Mouse (Mus musculus): ENCODE measurements around the gene Hbp1. TPM values are rescaled to one million over a fixed set of nuclear protein-coding genes. Genes with fewer than 3 reads are reported as not detected.

Hbp1 gene
- polyA plus RNA-seq, 1 experiment from 2014 or later = 98.5 TPM

- H3K4me3 ChIP-seq = no peak overlapping the region
- H3K9me3 ChIP-seq = no peaks in the 10 kb centered on the region
- peak overlapping the region; percentile 77 for H3K27ac ChIP-seq (replicated peaks)
- ATAC-seq (ENCODE audit: low FRiP score, low read depth) = peak; percentile 27; the same call in 1 of the 2 replicates
- no peaks in the 10 kb centered on the region for H3K36me3 ChIP-seq
- no peaks in the 10 kb centered on the region for H3K27me3 ChIP-seq
- no peak overlapping the region for H3K9ac ChIP-seq (replicated peaks)
- H3K4me1 ChIP-seq = peaks cover 29% of the 10 kb centered on the region
- 13% methylated on average over 5 of the region's 5 CpGs for WGBS
- no peak overlapping the region for H3K4me2 ChIP-seq (replicated peaks)
Observed at GRCm38 (mm10) chr12:31896295-31896694, 54.0 kb downstream of the Hbp1 start.

- peak; percentile 87 for ATAC-seq (ENCODE audit: low FRiP score, low read depth)
- H3K36me3 ChIP-seq = no peaks in the 10 kb centered on the region
- H3K9ac ChIP-seq (replicated peaks) = no peak overlapping the region
- H3K4me1 ChIP-seq = peaks cover 29% of the 10 kb centered on the region
- H3K9me3 ChIP-seq = no peaks in the 10 kb centered on the region
- H3K4me3 ChIP-seq = no peak overlapping the region
- H3K27ac ChIP-seq (replicated peaks) = peak overlapping the region; percentile 77
- 6% methylated on average over 2 of the region's 2 CpGs for WGBS
- H3K27me3 ChIP-seq = no peaks in the 10 kb centered on the region
- H3K4me2 ChIP-seq (replicated peaks) = 0 out of 2 replicates have a peak overlapping the region, but pooled peaks have one; percentile 9
Observed at GRCm38 (mm10) chr12:31895888-31896287, 54.4 kb downstream of the Hbp1 start.

- Histone ChIP-seq H3K9ac (replicated peaks) (no peak overlapping the region), H3K4me3 (no peak overlapping the region), H3K27me3 (no peaks in the 10 kb centered on the region), H3K4me2 (replicated peaks) (no peak overlapping the region), H3K4me1 (peaks cover 29% of the 10 kb centered on the region), H3K9me3 (no peaks in the 10 kb centered on the region), H3K27ac (replicated peaks) (peak overlapping the region; percentile 77), H3K36me3 (no peaks in the 10 kb centered on the region)
- peak; percentile 63 for ATAC-seq (ENCODE audit: low FRiP score, low read depth)
- 20% methylated on average over 8 of the region's 8 CpGs for WGBS
Observed at GRCm38 (mm10) chr12:31895095-31895734, 55.1 kb downstream of the Hbp1 start.

- ATAC-seq (ENCODE audit: low FRiP score, low read depth) = no peak
- Histone ChIP-seq H3K36me3 (no peaks in the 10 kb centered on the region), H3K9ac (replicated peaks) (no peak overlapping the region), H3K27ac (replicated peaks) (no peak overlapping the region), H3K4me1 (peaks cover 29% of the 10 kb centered on the region), H3K27me3 (no peaks in the 10 kb centered on the region), H3K9me3 (no peaks in the 10 kb centered on the region), H3K4me2 (replicated peaks) (no peak overlapping the region), H3K4me3 (no peak overlapping the region)
- 93% methylated on average over 7 of the region's 7 CpGs for WGBS
Observed at GRCm38 (mm10) chr12:31892771-31893170, 57.6 kb downstream of the Hbp1 start.

GRCm38 (mm10) chr12:31892079-31892478, 58.3 kb downstream of the Hbp1 start:
- no peak for ATAC-seq (ENCODE audit: low FRiP score, low read depth)
- Histone ChIP-seq H3K4me1 (peaks cover 24% of the 10 kb centered on the region), H3K27ac (replicated peaks) (no peak overlapping the region)

GRCm38 (mm10) chr12:31890685-31891084, 59.6 kb downstream of the Hbp1 start:
- H3K4me2 ChIP-seq (replicated peaks) = no peak overlapping the region
- H3K9me3 ChIP-seq = no peaks in the 10 kb centered on the region
- H3K9ac ChIP-seq (replicated peaks) = no peak overlapping the region
- H3K4me3 ChIP-seq = no peak overlapping the region
- H3K27me3 ChIP-seq = no peaks in the 10 kb centered on the region
- WGBS = 64% methylated on average over 6 of the region's 6 CpGs
- H3K36me3 ChIP-seq = peaks cover 10% of the 10 kb centered on the region
- no peak overlapping the region for H3K27ac ChIP-seq (replicated peaks)
- peaks cover 10% of the 10 kb centered on the region for H3K4me1 ChIP-seq
- no peak for ATAC-seq (ENCODE audit: low FRiP score, low read depth)

More at GRCm38 (mm10) chr12:31892079-31892478, 58.3 kb downstream of the Hbp1 start:
- Histone ChIP-seq H3K36me3 (no peaks in the 10 kb centered on the region), H3K9me3 (no peaks in the 10 kb centered on the region), H3K27me3 (no peaks in the 10 kb centered on the region), H3K4me2 (replicated peaks) (no peak overlapping the region), H3K4me3 (no peak overlapping the region), H3K9ac (replicated peaks) (no peak overlapping the region)

GRCm38 (mm10) chr12:31885844-31886606, 64.3 kb downstream of the Hbp1 start:
- no peaks in the 10 kb centered on the region for H3K4me1 ChIP-seq
- WGBS = 94% methylated on average over 11 of the region's 11 CpGs
- H3K9me3 ChIP-seq = no peaks in the 10 kb centered on the region
- no peak overlapping the region for H3K4me2 ChIP-seq (replicated peaks)
- H3K9ac ChIP-seq (replicated peaks) = no peak overlapping the region
- no peak overlapping the region for H3K27ac ChIP-seq (replicated peaks)
- ATAC-seq (ENCODE audit: low FRiP score, low read depth) = no peak
- peaks cover 10% of the 10 kb centered on the region for H3K36me3 ChIP-seq
- H3K4me3 ChIP-seq = no peak overlapping the region
- no peaks in the 10 kb centered on the region for H3K27me3 ChIP-seq

GRCm38 (mm10) chr12:31885084-31885483, 65.3 kb downstream of the Hbp1 start:
- Histone ChIP-seq H3K4me2 (replicated peaks) (no peak overlapping the region), H3K27ac (replicated peaks) (no peak overlapping the region), H3K4me3 (no peak overlapping the region), H3K36me3 (peaks cover 10% of the 10 kb centered on the region), H3K27me3 (no peaks in the 10 kb centered on the region), H3K9ac (replicated peaks) (no peak overlapping the region), H3K9me3 (no peaks in the 10 kb centered on the region), H3K4me1 (no peaks in the 10 kb centered on the region)
- no peak for ATAC-seq (ENCODE audit: low FRiP score, low read depth)
- 89% methylated on average over 4 of the region's 4 CpGs for WGBS

- ATAC-seq (ENCODE audit: low FRiP score, low read depth) = no peak
- no peaks in the 10 kb centered on the region for H3K9me3 ChIP-seq
- H3K36me3 ChIP-seq = peaks cover 10% of the 10 kb centered on the region
- WGBS = 85% methylated on average over 4 of the region's 4 CpGs
- no peaks in the 10 kb centered on the region for H3K4me1 ChIP-seq
- no peak overlapping the region for H3K4me2 ChIP-seq (replicated peaks)
- no peak overlapping the region for H3K9ac ChIP-seq (replicated peaks)
- no peak overlapping the region for H3K27ac ChIP-seq (replicated peaks)
- H3K27me3 ChIP-seq = no peaks in the 10 kb centered on the region
- no peak overlapping the region for H3K4me3 ChIP-seq
Observed at GRCm38 (mm10) chr12:31884365-31884764, 66.0 kb downstream of the Hbp1 start.

GRCm38 (mm10) chr12:31882736-31883135, 67.6 kb downstream of the Hbp1 start:
- ATAC-seq (ENCODE audit: low FRiP score, low read depth) = no peak
- peaks cover 10% of the 10 kb centered on the region for H3K36me3 ChIP-seq
- no peaks in the 10 kb centered on the region for H3K4me1 ChIP-seq
- no peak overlapping the region for H3K4me2 ChIP-seq (replicated peaks)
- H3K4me3 ChIP-seq = no peak overlapping the region
- H3K9ac ChIP-seq (replicated peaks) = no peak overlapping the region
- WGBS = 86% methylated on average over 1 of the region's 1 CpGs
- H3K9me3 ChIP-seq = no peaks in the 10 kb centered on the region
- H3K27ac ChIP-seq (replicated peaks) = no peak overlapping the region
- H3K27me3 ChIP-seq = no peaks in the 10 kb centered on the region

- no peak overlapping the region for H3K4me3 ChIP-seq
- no peaks in the 10 kb centered on the region for H3K4me1 ChIP-seq
- no peak overlapping the region for H3K4me2 ChIP-seq (replicated peaks)
- H3K36me3 ChIP-seq = no peaks in the 10 kb centered on the region
- H3K9ac ChIP-seq (replicated peaks) = no peak overlapping the region
- no peak for ATAC-seq (ENCODE audit: low FRiP score, low read depth)
- H3K27me3 ChIP-seq = no peaks in the 10 kb centered on the region
- 87% methylated on average over 4 of the region's 4 CpGs for WGBS
- no peak overlapping the region for H3K27ac ChIP-seq (replicated peaks)
- H3K9me3 ChIP-seq = no peaks in the 10 kb centered on the region
Observed at GRCm38 (mm10) chr12:31876775-31877174, 73.6 kb downstream of the Hbp1 start.
